Mouse (Mus musculus): Measurements from ENCODE around the gene Eif5.
"Not testable (repeated sequence)": the region's sequence is repeated elsewhere in the genome, so short reads cannot be mapped to it uniquely, and the experiment has no call there.

Gene Eif5

DNA sequence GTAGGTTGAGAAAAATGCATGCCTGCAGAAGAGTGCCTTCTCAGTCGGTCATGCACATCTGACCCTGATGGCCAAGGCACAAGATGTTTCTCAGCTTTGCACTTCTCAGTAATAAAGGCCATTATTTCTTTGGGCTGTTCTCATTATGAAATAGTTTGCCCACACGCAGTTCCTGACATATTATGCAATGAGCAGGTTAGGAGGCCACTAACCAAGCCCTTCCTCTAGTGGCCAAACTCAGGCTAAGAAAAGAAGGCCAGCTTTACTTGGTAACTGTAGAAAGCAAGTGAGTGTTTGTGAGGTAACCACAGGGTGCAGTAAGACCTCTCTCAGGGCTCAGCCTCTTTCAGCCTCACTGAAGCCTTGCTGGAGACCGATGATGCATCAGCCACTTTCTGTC is 12.9 kb upstream of the Eif5 start:
- DNase-seq (ENCODE audit: low spot score in 2 of 2) = no peak

GRCm38 (mm10) chr12:111527643-111528281 is 10.1 kb upstream of the Eif5 start:
- no peak for DNase-seq (ENCODE audit: low spot score in 2 of 2)

GRCm38 (mm10) chr12:111529192-111529591 is 8.6 kb upstream of the Eif5 start:
- no peak for DNase-seq (ENCODE audit: low spot score in 2 of 2)

GRCm38 (mm10) chr12:111533096-111533794 is 4.6 kb upstream of the Eif5 start:
- no peak for DNase-seq (ENCODE audit: low spot score in 2 of 2)

DNA sequence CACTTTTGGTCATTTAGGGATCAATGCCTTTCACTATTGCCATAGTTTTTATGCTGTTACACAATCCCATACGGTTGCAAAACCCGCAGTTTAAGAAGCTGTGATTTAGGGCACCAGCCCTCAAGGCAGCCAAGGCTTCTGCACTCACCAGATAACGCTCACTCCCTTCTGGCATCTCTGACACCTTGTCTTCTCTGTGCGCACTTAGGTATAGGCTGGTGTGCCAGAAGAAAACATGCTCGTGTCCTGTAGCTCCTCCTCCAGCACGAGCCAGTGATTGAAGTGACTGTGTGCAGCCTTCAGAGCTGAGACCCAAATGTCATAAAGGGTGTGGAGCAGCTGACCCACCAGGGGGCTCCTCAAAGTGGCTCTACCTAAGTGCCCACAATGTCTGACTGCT is 2.5 kb upstream of the Eif5 start:
- DNase-seq (ENCODE audit: low spot score in 2 of 2) = peak; percentile 67 to 75

- DNase-seq (ENCODE audit: low spot score in 2 of 2) = no peak
Observed at GRCm38 (mm10) chr12:111535762-111536161, 2.1 kb upstream of the Eif5 start.

GRCm38 (mm10) chr12:111536746-111537145 is 1.1 kb upstream of the Eif5 start:
- DNase-seq (ENCODE audit: low spot score in 2 of 2) = no peak

GRCm38 (mm10) chr12:111537341-111537740 is 475 bp upstream of the Eif5 start:
- peak in 1 of 2 experiments; percentile 61 for DNase-seq (ENCODE audit: low spot score in 2 of 2)

- DNase-seq (ENCODE audit: low spot score in 2 of 2) = peak; percentile 82 to 90
Observed at GRCm38 (mm10) chr12:111538292-111539040, 650 bp downstream of the Eif5 start.

- peak in 1 of 2 experiments; percentile 84 for DNase-seq (ENCODE audit: low spot score in 2 of 2)
Observed at GRCm38 (mm10) chr12:111539041-111539345, 1.2 kb downstream of the Eif5 start.

DNA sequence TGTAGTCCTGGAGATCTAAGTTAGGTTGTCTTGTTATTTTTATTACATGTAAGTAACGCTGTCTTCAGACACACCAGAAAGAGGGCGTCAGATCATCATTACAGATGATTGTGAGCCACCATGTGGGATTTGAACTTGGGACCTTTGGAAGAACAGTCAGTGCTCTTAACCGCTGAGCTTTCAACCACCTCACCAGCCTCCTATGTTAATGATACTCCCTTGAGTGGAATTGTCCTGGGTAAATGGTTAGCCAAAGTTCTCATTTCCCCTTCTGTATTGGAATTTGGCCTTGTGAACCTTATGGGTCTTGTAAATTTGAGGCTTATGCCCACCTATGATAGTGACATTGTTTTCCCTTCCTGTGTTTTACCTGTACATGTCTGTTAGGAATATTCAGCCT is 9.3 kb downstream of the Eif5 start:
- no peak for DNase-seq (ENCODE audit: low spot score in 2 of 2)

- no peak for DNase-seq (ENCODE audit: low spot score in 2 of 2)
Observed at GRCm38 (mm10) chr12:111548555-111549289, 10.9 kb downstream of the Eif5 start.

DNA sequence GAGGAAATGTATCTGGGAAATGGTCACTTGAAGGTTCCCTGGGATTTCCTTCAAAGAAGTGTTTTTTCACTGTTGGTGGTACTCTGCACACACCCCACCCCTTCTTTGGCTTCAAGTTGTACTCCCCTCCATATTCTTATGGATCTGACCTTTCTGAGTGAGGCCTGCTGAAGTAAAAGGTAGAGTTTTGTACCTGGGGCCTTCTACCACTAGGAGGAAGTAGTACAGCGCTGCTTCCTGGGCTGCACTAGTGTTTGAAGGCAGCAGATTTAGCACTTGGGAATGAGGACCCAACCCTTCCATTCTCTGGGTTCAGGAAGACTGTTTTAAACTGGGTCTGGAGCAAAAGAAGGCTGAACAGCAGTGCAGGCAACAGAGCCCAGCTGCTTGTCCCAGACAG is 12.9 kb downstream of the Eif5 start:
- no peak for DNase-seq (ENCODE audit: low spot score in 2 of 2)

GRCm38 (mm10) chr12:111552342-111552741 is 14.5 kb downstream of the Eif5 start:
- DNase-seq (ENCODE audit: low spot score in 2 of 2) = no peak

- no peak for DNase-seq (ENCODE audit: low spot score in 2 of 2)
Observed at GRCm38 (mm10) chr12:111555357-111555756, 17.5 kb downstream of the Eif5 start.

DNA sequence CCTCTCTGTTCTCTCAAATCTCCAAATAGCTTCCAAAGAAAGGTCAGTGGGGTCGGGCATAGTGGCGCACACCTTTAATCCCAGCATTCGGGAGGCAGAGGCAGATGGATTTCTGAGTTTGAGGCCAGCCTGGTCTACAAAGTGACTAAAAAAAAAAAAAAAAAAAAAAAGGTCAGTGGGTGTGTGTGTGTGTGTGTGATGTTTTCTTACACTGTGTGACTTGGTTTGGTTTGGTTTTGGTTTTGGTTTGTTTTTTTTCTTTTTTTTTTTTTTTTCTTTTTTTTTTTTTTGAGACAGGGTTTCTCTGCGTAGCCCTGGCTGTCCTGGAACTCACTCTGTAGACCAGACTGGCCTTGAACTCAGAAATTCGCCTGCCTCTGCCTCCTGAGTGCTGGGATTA is 18.1 kb downstream of the Eif5 start:
- DNase-seq (ENCODE audit: low spot score in 2 of 2) = not testable (repeated sequence)

DNA sequence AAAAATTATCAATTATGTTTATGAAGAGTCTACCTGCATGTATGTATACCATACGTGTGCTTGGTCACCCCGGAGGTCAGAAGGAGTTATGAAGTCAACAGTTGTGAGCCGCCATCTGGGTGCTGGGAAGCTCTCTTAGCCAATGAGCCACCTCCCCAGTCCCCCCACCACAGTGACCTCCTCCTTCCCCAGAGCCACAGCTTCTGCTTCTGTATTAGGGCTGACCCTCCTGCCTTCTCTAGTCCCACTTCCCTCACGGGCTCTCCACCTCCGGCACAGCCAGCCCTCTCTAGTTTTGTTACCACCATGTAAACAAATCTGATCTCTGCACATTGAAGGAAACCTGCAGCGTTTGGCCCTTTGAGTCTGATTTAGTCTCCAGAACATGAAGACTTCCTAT is 19.7 kb downstream of the Eif5 start:
- DNase-seq (ENCODE audit: low spot score in 2 of 2) = no peak

- DNase-seq (ENCODE audit: low spot score in 2 of 2) = peak; percentile 60 to 69
Observed at GRCm38 (mm10) chr12:111558655-111559054, 20.8 kb downstream of the Eif5 start.

- DNase-seq (ENCODE audit: low spot score in 2 of 2) = no peak
Observed at GRCm38 (mm10) chr12:111559647-111560258, 21.9 kb downstream of the Eif5 start.

DNA sequence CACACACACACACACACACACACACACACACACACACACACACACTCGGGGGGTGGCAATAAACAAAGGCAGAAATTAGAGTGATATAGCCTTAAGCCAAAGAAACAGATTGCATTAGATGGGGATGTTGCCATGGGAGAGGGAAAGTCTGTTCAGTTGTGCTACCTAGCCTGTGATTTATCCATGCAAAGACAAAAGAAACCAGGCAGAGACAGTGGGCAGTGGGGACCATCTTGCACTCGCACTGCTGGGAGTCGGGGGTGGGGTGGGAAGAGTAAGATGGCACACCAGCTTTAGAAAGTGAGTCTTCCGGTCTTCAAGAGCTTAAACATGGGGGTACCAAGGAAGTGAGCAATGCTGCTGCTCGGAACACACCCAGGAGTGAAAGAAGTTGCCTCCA is 22.5 kb downstream of the Eif5 start:
- no peak for DNase-seq (ENCODE audit: low spot score in 2 of 2)

GRCm38 (mm10) chr12:111562276-111562814 is 24.5 kb downstream of the Eif5 start:
- DNase-seq (ENCODE audit: low spot score in 2 of 2) = no peak
